8 mouse cellular contexts compared by ENCODE assay signal in the genomic region with DNA sequence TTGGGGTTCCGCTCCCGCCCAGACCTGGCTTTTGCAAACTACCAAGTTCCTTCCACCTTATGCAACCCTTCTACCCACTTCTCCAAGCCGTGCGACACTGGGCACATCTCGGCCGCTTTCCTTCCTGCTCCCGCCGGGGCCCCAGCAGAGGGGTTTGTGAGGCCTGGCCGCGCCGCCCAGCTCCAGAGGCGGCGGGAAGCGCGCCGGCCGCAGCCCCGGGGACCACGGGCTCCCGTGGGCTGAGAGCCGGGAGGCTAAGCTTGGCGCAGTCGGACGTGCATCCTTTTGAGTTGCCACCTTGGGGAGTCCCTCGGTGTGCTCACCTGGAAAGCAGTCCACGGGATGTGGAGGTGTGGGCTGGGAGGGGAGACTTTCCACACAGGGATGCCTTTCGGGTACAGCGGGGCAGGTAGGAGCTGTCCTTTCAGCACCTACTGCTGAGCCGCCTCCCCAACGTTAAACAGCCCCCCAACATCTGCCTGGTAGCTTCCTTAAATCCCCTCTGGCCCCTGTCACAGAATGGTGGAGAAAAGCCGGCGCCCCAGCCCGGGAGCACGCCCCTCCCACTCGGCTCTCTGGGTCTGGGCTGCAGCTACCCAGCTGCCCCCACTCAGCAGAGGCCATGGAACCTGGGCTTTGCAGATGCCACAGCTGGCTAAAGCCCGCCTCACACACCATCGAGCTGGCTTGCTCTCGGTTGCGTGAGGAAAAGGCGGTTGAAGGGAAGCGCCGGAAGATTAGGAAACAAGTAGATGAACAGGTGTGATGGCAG. TPM values are rescaled to one million over a fixed set of nuclear protein-coding genes. Genes with fewer than 3 reads are reported as not detected.
A peak's percentile ranks its signal among the peaks of the same experiment; 100 is the strongest.
DNase-seq lines count a peak whose midpoint lies in the region; ATAC-seq lines count a peak whose summit lies in the region.

A gene (minus strand): TSS at position 501 of the 772 bp plus-strand sequence.

- peak within 1 kb of the TSS; percentile 99 for H3K27ac ChIP-seq in heart, embryonic 15.5 days
- peak within 1 kb of the TSS; percentile 97 for H3K27ac ChIP-seq in liver, embryonic 16.5 days (ENCODE audit: low read length)
- peak within 1 kb of the TSS; percentile 92 for H3K27ac ChIP-seq in neural tube, embryonic 12.5 days

- peak within 1 kb of the TSS; percentile 95 for H3K9ac ChIP-seq in heart, embryonic 15.5 days
- peak within 1 kb of the TSS; percentile 97 for H3K9ac ChIP-seq in liver, embryonic 16.5 days (ENCODE audit: low read depth, low read length)
- H3K9ac ChIP-seq in neural tube, embryonic 12.5 days: peak within 1 kb of the TSS; percentile 94

- H3K36me3 ChIP-seq in heart, embryonic 15.5 days: peaks cover 31% of the 10 kb centered on the region
- peaks cover 24% of the 10 kb centered on the region for H3K36me3 ChIP-seq in liver, embryonic 16.5 days (ENCODE audit: control insufficient read depth, insufficient read depth)
- H3K36me3 ChIP-seq in neural tube, embryonic 12.5 days: peaks cover 25% of the 10 kb centered on the region

- no peaks in the 10 kb centered on the region for H3K9me3 ChIP-seq in heart, embryonic 15.5 days (replicated peaks)
- no peaks in the 10 kb centered on the region for H3K9me3 ChIP-seq in liver, embryonic 16.5 days (replicated peaks; ENCODE audit: control insufficient read depth, low read length)
- no peaks in the 10 kb centered on the region for H3K9me3 ChIP-seq in neural tube, embryonic 12.5 days

- peak within 1 kb of the TSS; percentile 79 for H3K4me3 ChIP-seq in heart, embryonic 15.5 days
- peak within 1 kb of the TSS; percentile 81 for H3K4me3 ChIP-seq in liver, embryonic 16.5 days (ENCODE audit: low read depth, low read length)
- peak within 1 kb of the TSS; percentile 62 for H3K4me3 ChIP-seq in neural tube, embryonic 12.5 days

- peak; percentile 50 for ATAC-seq in erythroblast, adult 5-6 weeks (replicated peaks; ENCODE audit: low FRiP score, poor library complexity, severe bottlenecking)
- ATAC-seq in heart, embryonic 15.5 days (replicated peaks; ENCODE audit: insufficient number of reproducible peaks, insufficient read depth, low FRiP score, low read depth): peak; percentile 60
- peak; percentile 44 for ATAC-seq in liver, embryonic 16.5 days (ENCODE audit: low read depth)
- ATAC-seq in neural tube, embryonic 12.5 days (ENCODE audit: low FRiP score, low read depth): peak; percentile 49; the same call in 1 of the 2 replicates

- peaks cover 29% of the 10 kb centered on the region for H3K4me1 ChIP-seq in heart, embryonic 15.5 days (replicated peaks)
- H3K4me1 ChIP-seq in liver, embryonic 16.5 days (ENCODE audit: control insufficient read depth, low read depth, low read length): peaks cover 22% of the 10 kb centered on the region
- peaks cover 38% of the 10 kb centered on the region for H3K4me1 ChIP-seq in neural tube, embryonic 12.5 days

- WGBS in heart, embryonic 15.5 days: under 1% methylated on average over 42 of the region's 42 CpGs
- WGBS in liver, embryonic 16.5 days (ENCODE audit: insufficient replicate concordance): 0% methylated on average over 42 of the region's 42 CpGs
- under 1% methylated on average over 42 of the region's 42 CpGs for WGBS in neural tube, embryonic 12.5 days

- H3K27me3 ChIP-seq in heart, embryonic 15.5 days: no peaks in the 10 kb centered on the region
- no peaks in the 10 kb centered on the region for H3K27me3 ChIP-seq in liver, embryonic 16.5 days (ENCODE audit: control insufficient read depth, insufficient read depth, low read depth, low read length)
- no peaks in the 10 kb centered on the region for H3K27me3 ChIP-seq in neural tube, embryonic 12.5 days (replicated peaks)

- DNase-seq in B cell, adult 2 months: peak; percentile 56 to 63
- peak in 1 of 2 experiments; percentile 37 for DNase-seq in adrenal gland, postnatal 4 days (ENCODE audit: low spot score in 2 of 2)
- DNase-seq in kidney, postnatal 36 days: peak; percentile 29 to 65
- peak; percentile 72 for DNase-seq in testis, postnatal 10 days (ENCODE audit: low spot score)

- H3K4me2 ChIP-seq in heart, embryonic 15.5 days: peak within 1 kb of the TSS; percentile 88
- H3K4me2 ChIP-seq in liver, embryonic 16.5 days (ENCODE audit: low read depth, low read length): peak within 1 kb of the TSS; percentile 100
- peak within 1 kb of the TSS; percentile 96 for H3K4me2 ChIP-seq in neural tube, embryonic 12.5 days (replicated peaks)

RNA-seq across cellular contexts. Expression of the gene that starts here (rescaled TPM):
- total RNA-seq in adrenal gland, postnatal 4 days (2021): 100 to 1,000 TPM; 497 to 511 TPM
- total RNA-seq in erythroblast, adult 5-6 weeks (2015; ENCODE audit: low replicate concordance): 970 and 984 TPM in 2 replicates
- 403 and 537 TPM in 2 replicates for total RNA-seq in erythroblast, adult 5-6 weeks (2017; ENCODE audit: low replicate concordance)
- polyA plus RNA-seq in heart, embryonic 15.5 days (2015; fragmentation: Nextera tagmentation; extraction: Ambion mirVana): 1,322 and 1,413 TPM in 2 replicates
- polyA plus RNA-seq in liver, embryonic 16.5 days (2015; fragmentation: Nextera tagmentation; extraction: Ambion mirVana): 517 and 560 TPM in 2 replicates
- polyA plus RNA-seq in neural tube, embryonic 12.5 days (2016; fragmentation: Nextera tagmentation; extraction: Ambion mirVana): 2,314 and 2,342 TPM in 2 replicates
